Comparison of ENCODE assay signal across 22 mouse cellular contexts in genomic region chrX:145483486-145484055, GRCm38 (mm10). TPM values are rescaled to one million over a fixed set of nuclear protein-coding genes. Genes with fewer than 3 reads are reported as not detected.
A peak's percentile ranks its signal among the peaks of the same experiment; 100 is the strongest.
DNase-seq lines count a peak whose midpoint lies in the region; ATAC-seq and TF ChIP-seq lines count a peak whose summit lies in the region.
"Had no signal": no experiment of that assay in that cellular context is flagged by ENCODE, and none has a peak within 500 bp of the region (broad histone marks: within the 10 kb centered on the region; RNA-seq: fewer than 3 reads in every experiment).

No protein-coding gene starts in this region.

- WGBS in cerebellum, adult 2 months: 14% methylated on average over 7 of the region's 7 CpGs
- 69% methylated on average over 7 of the region's 7 CpGs for WGBS in hindbrain, postnatal 0 days
- WGBS in hindbrain, embryonic 16.5 days: 76% methylated on average over 7 of the region's 7 CpGs

- no peaks in the 10 kb centered on the region for H3K36me3 ChIP-seq in hindbrain, postnatal 0 days (ENCODE audit: insufficient read depth, low read length)
- no peaks in the 10 kb centered on the region for H3K36me3 ChIP-seq in hindbrain, embryonic 16.5 days (ENCODE audit: control insufficient read depth, insufficient read depth, low read length)
- H3K36me3 ChIP-seq: heart, embryonic 15.5 days; intestine, embryonic 15.5 days; stomach, embryonic 15.5 days had no signal

- DNase-seq in cerebellum, adult 2 months: peak; percentile 29 to 47
- no peak for DNase-seq in cerebellum, adult 8-10 months
- peak; percentile 29 for DNase-seq in hindbrain, postnatal 0 days (ENCODE audit: low spot score)
- peak; percentile 33 for DNase-seq in brain, embryonic 14.5 days (ENCODE audit: low read depth)
- DNase-seq in cerebellum, postnatal 36 days: peak; percentile 17 to 23
- no peak for DNase-seq in gastrocnemius, postnatal 36 days
- DNase-seq in adipocyte (ENCODE audit: low spot score): no peak
- DNase-seq: adrenal gland, postnatal 10 days; gastrocnemius, postnatal 25 days; heart, adult 2 months; heart, postnatal 4 days; kidney, adult 8-10 months; kidney, postnatal 10 days; thymus, postnatal 25 days had no signal

- TF ChIP-seq POLR2A in cerebellum, adult 2 months (IDR thresholded peaks at IDR 0.05; ENCODE audit: borderline replicate concordance, insufficient read depth, low read length): no peak
- TF ChIP-seq POLR2A in brain, embryonic 14.5 days (IDR thresholded peaks at IDR 0.05; ENCODE audit: borderline replicate concordance, extremely low read depth, insufficient read depth, insufficient read length, poor library complexity, severe bottlenecking): no peak

- no peak overlapping the region for H3K9ac ChIP-seq in hindbrain, postnatal 0 days (replicated peaks; ENCODE audit: low read length)
- no peak overlapping the region for H3K9ac ChIP-seq in hindbrain, embryonic 16.5 days (ENCODE audit: low read depth, low read length)
- H3K9ac ChIP-seq: heart, embryonic 15.5 days; hindbrain, embryonic 14.5 days; intestine, embryonic 15.5 days; stomach, embryonic 15.5 days had no signal

- H3K4me3 ChIP-seq in cerebellum, adult 2 months (replicated peaks; ENCODE audit: insufficient read depth, low read depth, low read length): no peak overlapping the region
- H3K4me3 ChIP-seq in hindbrain, postnatal 0 days (ENCODE audit: low read length): no peak overlapping the region
- no peak overlapping the region for H3K4me3 ChIP-seq in hindbrain, embryonic 16.5 days (ENCODE audit: low read length)
- H3K4me3 ChIP-seq: heart, adult 2 months; heart, embryonic 15.5 days; intestine, embryonic 15.5 days; midbrain, embryonic 10.5 days; myocyte; stomach, embryonic 15.5 days had no signal

- TF ChIP-seq CTCF in cerebellum, adult 2 months (IDR thresholded peaks at IDR 0.05; ENCODE audit: borderline replicate concordance, insufficient read depth, low read depth, low read length): no peak
- TF ChIP-seq CTCF in hindbrain, postnatal 0 days (IDR thresholded peaks at IDR 0.05; ENCODE audit: low read depth): no peak
- no peak for TF ChIP-seq CTCF in brain, embryonic 14.5 days (IDR thresholded peaks at IDR 0.05; ENCODE audit: borderline replicate concordance, extremely low read depth, insufficient read depth, insufficient read length)

- H3K27ac ChIP-seq in cerebellum, adult 2 months (ENCODE audit: insufficient read depth, low read length): 0 out of 2 replicates have a peak overlapping the region, but pooled peaks have one; percentile 60
- no peak overlapping the region; the same call in 1 of the 2 replicates for H3K27ac ChIP-seq in hindbrain, postnatal 0 days
- H3K27ac ChIP-seq in hindbrain, embryonic 16.5 days (ENCODE audit: low read depth, low read length): no peak overlapping the region; the same call in 1 of the 2 replicates
- H3K27ac ChIP-seq: heart, adult 2 months; heart, embryonic 15.5 days; hindbrain, embryonic 14.5 days; intestine, embryonic 15.5 days; midbrain, embryonic 10.5 days; stomach, embryonic 15.5 days had no signal

- H3K4me2 ChIP-seq in hindbrain, postnatal 0 days (ENCODE audit: low read depth, low read length): no peak overlapping the region
- no peak overlapping the region for H3K4me2 ChIP-seq in hindbrain, embryonic 16.5 days (ENCODE audit: low read length)
- H3K4me2 ChIP-seq: heart, embryonic 15.5 days; hindbrain, embryonic 14.5 days; intestine, embryonic 15.5 days; stomach, embryonic 15.5 days had no signal

- H3K4me1 ChIP-seq in cerebellum, adult 2 months (ENCODE audit: control insufficient read depth, insufficient read depth, low read length): peaks cover 7% of the 10 kb centered on the region
- H3K4me1 ChIP-seq in hindbrain, postnatal 0 days (ENCODE audit: insufficient read depth, low read length): no peaks in the 10 kb centered on the region
- H3K4me1 ChIP-seq in hindbrain, embryonic 16.5 days (ENCODE audit: control insufficient read depth, insufficient read depth, low read depth, low read length): no peaks in the 10 kb centered on the region
- H3K4me1 ChIP-seq: heart, embryonic 15.5 days; intestine, embryonic 15.5 days; midbrain, embryonic 10.5 days; stomach, embryonic 15.5 days had no signal

- no peak for ATAC-seq in hindbrain, postnatal 0 days
- ATAC-seq in hindbrain, embryonic 16.5 days: no peak
- ATAC-seq: intestine, embryonic 15.5 days; midbrain, embryonic 16.5 days had no signal

- H3K27me3 ChIP-seq in cerebellum, adult 2 months (ENCODE audit: control insufficient read depth, insufficient read depth, low read length): no peaks in the 10 kb centered on the region
- H3K27me3 ChIP-seq in hindbrain, postnatal 0 days (ENCODE audit: insufficient read depth, low read length): no peaks in the 10 kb centered on the region
- no peaks in the 10 kb centered on the region for H3K27me3 ChIP-seq in hindbrain, embryonic 16.5 days (replicated peaks; ENCODE audit: control insufficient read depth, insufficient read depth, low read length)
- H3K27me3 ChIP-seq: heart, embryonic 15.5 days; intestine, embryonic 15.5 days; stomach, embryonic 15.5 days had no signal

- no peaks in the 10 kb centered on the region for H3K9me3 ChIP-seq in hindbrain, postnatal 0 days (ENCODE audit: low read length)
- H3K9me3 ChIP-seq in hindbrain, embryonic 16.5 days (ENCODE audit: control insufficient read depth, low read length): no peaks in the 10 kb centered on the region
- H3K9me3 ChIP-seq: heart, embryonic 15.5 days; intestine, embryonic 15.5 days; midbrain, embryonic 10.5 days; stomach, embryonic 15.5 days had no signal

- intact Hi-C loops in gastrocnemius, postnatal 36 days (cut with DNase I): no loop called here

RNA-seq across cellular contexts. Expression of gene Amot, which starts 21.4 kb away (rescaled TPM):
- 17.5 and 18.7 TPM in 2 replicates for polyA plus RNA-seq in cerebellum, adult 2 months (2012; rRNA removed)
- 28.9 and 29.8 TPM in 2 replicates for total RNA-seq in hindbrain, postnatal 0 days (2014; rRNA removed)
- polyA plus RNA-seq in hindbrain, postnatal 0 days (2015; fragmentation: Nextera tagmentation; extraction: Ambion mirVana): 8.2 and 9.4 TPM in 2 replicates
- polyA plus RNA-seq in hindbrain, embryonic 16.5 days (2015; fragmentation: Nextera tagmentation; extraction: Ambion mirVana): 10.9 and 11.5 TPM in 2 replicates
- 15.3 and 17.8 TPM in 2 replicates for polyA plus RNA-seq in brain, embryonic 14.5 days (2012; rRNA removed)
- total RNA-seq in gastrocnemius, postnatal 36 days (2021): 100 to 1,000 TPM in 1 of 2 experiments, 10 to 100 TPM in 1; 93.4 to 114 TPM

Comparison
In these comparisons a context has a peak if more than half of its experiments do, and no peak if none do; other contexts are left out.
1. DNase-seq: peak in cerebellum, adult 2 months (2 of 2), hindbrain, postnatal 0 days (single experiment), brain, embryonic 14.5 days (single experiment) and cerebellum, postnatal 36 days (2 of 2); none in cerebellum, adult 8-10 months (single experiment), gastrocnemius, postnatal 36 days (0 of 2) and adipocyte (single experiment).